Mouse (Mus musculus): ENCODE measurements around the gene Olfr750. TPM values are rescaled to one million over a fixed set of nuclear protein-coding genes. Genes with fewer than 3 reads are reported as not detected.

Olfr750 gene
- total and polyA plus RNA-seq, 3 experiments: not detected

DNA sequence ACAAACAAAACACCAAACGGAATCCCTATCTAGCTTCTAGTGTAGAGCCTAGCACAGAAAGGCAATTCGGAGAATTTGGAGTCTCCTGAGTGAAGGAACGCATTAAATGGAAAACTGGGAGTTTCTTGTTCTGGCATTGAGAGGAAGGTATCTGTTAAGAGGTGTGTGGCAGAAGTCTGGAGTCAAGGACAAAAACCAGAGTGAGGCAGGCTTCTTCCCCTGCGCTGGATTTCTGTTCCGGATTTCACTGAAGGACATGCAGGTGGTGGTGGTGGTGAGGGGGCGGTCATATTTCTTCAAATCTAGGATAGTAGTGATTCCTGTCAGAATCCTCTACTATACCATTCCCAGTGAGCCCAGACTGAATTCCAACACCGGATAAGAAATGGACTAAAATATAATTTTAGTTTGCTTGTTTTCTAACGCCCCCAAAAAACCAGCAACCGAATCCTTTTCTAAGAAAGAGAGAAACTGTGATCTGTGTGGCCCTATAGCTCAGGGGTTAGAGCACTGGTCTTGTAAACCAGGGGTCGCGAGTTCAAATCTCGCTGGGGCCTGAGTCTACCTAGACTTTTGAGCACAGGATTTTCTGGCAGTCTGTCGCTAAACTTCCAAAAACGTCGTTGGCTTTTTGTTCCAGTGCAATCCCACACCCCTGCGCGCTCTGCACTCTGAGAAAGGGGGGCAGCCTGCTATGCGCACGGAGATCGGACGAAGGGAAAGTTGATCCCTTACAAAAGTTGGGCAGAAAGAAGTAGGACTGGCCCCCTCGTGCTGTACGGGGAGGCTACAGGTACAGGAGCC is 14.1 kb upstream of the Olfr750 start:
- peak overlapping the region; percentile 62 for H3K27ac ChIP-seq (ENCODE audit: insufficient read depth, low read depth)
- dilution Hi-C loops (cut with MboI; ENCODE audit: extremely low pct_ligation_motif_present, extremely low pct_unique_long_range_greater_than_20kb, low sequenced_read_pairs) (no loop called here), in situ Hi-C loops (cut with MboI; ENCODE audit: low pct_ligation_motif_present, low pct_unique_long_range_greater_than_20kb, low sequenced_read_pairs) (no loop called here)
- no peaks in the 10 kb centered on the region for H3K9me3 ChIP-seq (replicated peaks; ENCODE audit: low read length)
- H3K79me2 ChIP-seq (replicated peaks; ENCODE audit: control insufficient read depth, extremely low read depth, insufficient read depth, poor library complexity, severe bottlenecking): no peaks in the 10 kb centered on the region
- peak overlapping the region; percentile 66 to 90 (median 88) for H3K4me3 ChIP-seq (replicated peaks in 1 of 3; ENCODE audit: low read depth in 2 of 3, low read length in 2 of 3, poor library complexity in 1 of 3)
- H3K27me3 ChIP-seq (replicated peaks): peaks cover 2% of the 10 kb centered on the region
- peak overlapping the region; percentile 48 for H3K9ac ChIP-seq (ENCODE audit: insufficient read depth, low read depth)
- TF ChIP-seq NELFE (IDR thresholded peaks at IDR 0.05; ENCODE audit: low read depth, low read length) (no peak), PAX5 (IDR thresholded peaks at IDR 0.05; ENCODE audit: low read length) (no peak), RCOR1 (conservative IDR thresholded peaks at IDR 0.05; ENCODE audit: low read depth, low read length) (no peak), E2F4 (IDR thresholded peaks at IDR 0.05; ENCODE audit: insufficient replicate concordance, low read depth, low read length) (0 out of 2 replicates have a peak, but pooled peaks have one; percentile 35), MEF2A (IDR thresholded peaks at IDR 0.05; ENCODE audit: borderline replicate concordance, low read depth, low read length) (no peak), ELF1 (IDR thresholded peaks at IDR 0.05; ENCODE audit: low read depth, low read length) (peak; percentile 96), MAFK (IDR thresholded peaks at IDR 0.05; ENCODE audit: insufficient replicate concordance, low read length) (peak; percentile 94), ZMIZ1 (IDR thresholded peaks at IDR 0.05; ENCODE audit: low read depth, low read length) (no peak), NRF1 (IDR thresholded peaks at IDR 0.05; ENCODE audit: low read depth, low read length) (peak; percentile 53), KAT2A (IDR thresholded peaks at IDR 0.05; ENCODE audit: insufficient replicate concordance, low read length) (0 out of 2 replicates have a peak, but pooled peaks have one; percentile 4), GABPA (IDR thresholded peaks at IDR 0.05; ENCODE audit: insufficient replicate concordance, low read depth, low read length) (no peak), SIN3A (IDR thresholded peaks at IDR 0.05; ENCODE audit: low read length) (peak; percentile 77; the same call in 1 of the 2 replicates), HCFC1 (IDR thresholded peaks at IDR 0.05; ENCODE audit: low read depth, low read length) (peak; percentile 19; the same call in 1 of the 2 replicates), TBP (conservative IDR thresholded peaks at IDR 0.05; ENCODE audit: low read depth, low read length) (peak; percentile 100)
- H3K36me3 ChIP-seq (replicated peaks in 1 of 2; ENCODE audit: control insufficient read depth in 1 of 2, insufficient read depth in 1 of 2, low read length in 1 of 2): no peaks in the 10 kb centered on the region
- peak overlapping the region; percentile 93 for H3K4me2 ChIP-seq (ENCODE audit: insufficient read depth, low read depth, poor library complexity, severe bottlenecking)
- H3K4me1 ChIP-seq (ENCODE audit: control insufficient read depth in 1 of 2, insufficient read depth in 2 of 2): peaks cover 0 to 28% of the 10 kb centered on the region in 2 experiments; a peak in 2 of 4 replicates
- peak; percentile 91 for DNase-seq (ENCODE audit: extremely low read depth)

DNA sequence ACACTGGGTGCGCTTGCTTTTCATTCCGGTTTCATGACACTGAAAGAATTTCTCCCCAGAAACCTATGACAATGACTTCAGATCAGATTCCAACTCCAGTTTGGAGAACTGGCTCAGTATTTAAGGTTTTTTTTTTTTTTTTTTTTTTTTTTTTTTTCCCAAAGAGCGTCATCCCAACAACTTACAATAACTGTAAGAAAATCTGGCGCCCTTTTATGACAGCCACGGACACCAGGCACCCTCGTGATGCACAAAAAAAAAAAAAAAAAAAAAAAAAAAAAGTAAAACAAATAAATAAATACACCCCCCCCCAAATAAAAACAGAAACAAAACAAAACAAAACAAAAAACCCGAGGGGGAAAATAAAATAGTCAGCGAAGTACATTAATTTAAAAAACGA is 13.5 kb upstream of the Olfr750 start:
- dilution Hi-C loops (cut with MboI; ENCODE audit: extremely low pct_ligation_motif_present, extremely low pct_unique_long_range_greater_than_20kb, low sequenced_read_pairs): no loop called here
- H3K4me2 ChIP-seq (ENCODE audit: insufficient read depth, low read depth, poor library complexity, severe bottlenecking): peak overlapping the region; percentile 93
- TF ChIP-seq EP300 (IDR thresholded peaks at IDR 0.05; ENCODE audit: low read length) (no peak), MXI1 (IDR thresholded peaks at IDR 0.05; ENCODE audit: low read depth, low read length) (peak; percentile 34; the same call in 1 of the 2 replicates), PAX5 (IDR thresholded peaks at IDR 0.05; ENCODE audit: low read length) (no peak), CHD1 (IDR thresholded peaks at IDR 0.05; ENCODE audit: low read depth, low read length) (peak; percentile 39; the same call in 1 of the 2 replicates), ZNF384 (IDR thresholded peaks at IDR 0.05; ENCODE audit: low read depth, low read length) (peak; percentile 93), JUND (conservative IDR thresholded peaks at IDR 0.05; ENCODE audit: low read depth, low read length) (no peak), RCOR1 (conservative IDR thresholded peaks at IDR 0.05; ENCODE audit: low read depth, low read length) (no peak)
- peaks cover 0 to 27% of the 10 kb centered on the region in 2 experiments; a peak in 2 of 4 replicates for H3K4me1 ChIP-seq (ENCODE audit: control insufficient read depth in 1 of 2, insufficient read depth in 2 of 2)
- H3K4me3 ChIP-seq (replicated peaks in 1 of 3; ENCODE audit: low read depth in 2 of 3, low read length in 2 of 3, poor library complexity in 1 of 3): peak overlapping the region in 2 of 3 experiments; percentile 66 to 90
- H3K9ac ChIP-seq (ENCODE audit: insufficient read depth, low read depth): peak overlapping the region; percentile 48; the same call in 1 of the 2 replicates
- in situ Hi-C loops (cut with MboI; ENCODE audit: low pct_ligation_motif_present, low pct_unique_long_range_greater_than_20kb, low sequenced_read_pairs): no loop called here
- peak; percentile 20 for DNase-seq (ENCODE audit: extremely low read depth)
- no peaks in the 10 kb centered on the region for H3K36me3 ChIP-seq (replicated peaks in 1 of 2; ENCODE audit: control insufficient read depth in 1 of 2, insufficient read depth in 1 of 2, low read length in 1 of 2)
- no peaks in the 10 kb centered on the region for H3K79me2 ChIP-seq (replicated peaks; ENCODE audit: control insufficient read depth, extremely low read depth, insufficient read depth, poor library complexity, severe bottlenecking)
- peaks cover 2% of the 10 kb centered on the region for H3K27me3 ChIP-seq (replicated peaks)
- no peaks in the 10 kb centered on the region for H3K9me3 ChIP-seq (replicated peaks; ENCODE audit: low read length)
- no peak overlapping the region for H3K27ac ChIP-seq (ENCODE audit: insufficient read depth, low read depth)
